Mouse (Mus musculus): ENCODE results near the gene Tmc7.

The Tmc7 gene

GRCm38 (mm10) chr7:118502333-118502732 is 82.2 kb downstream of the Tmc7 start:
- no peak for DNase-seq (ENCODE audit: low read depth, low spot score)

- DNase-seq (ENCODE audit: low read depth, low spot score) = no peak
Measured at GRCm38 (mm10) chr7:118499784-118500435, 84.6 kb downstream of the Tmc7 start.

- DNase-seq (ENCODE audit: low read depth, low spot score) = no peak
Measured at GRCm38 (mm10) chr7:118498984-118499783, 85.4 kb downstream of the Tmc7 start.

- DNase-seq (ENCODE audit: low read depth, low spot score) = no peak
Measured at GRCm38 (mm10) chr7:118494892-118495579, 89.5 kb downstream of the Tmc7 start.

GRCm38 (mm10) chr7:118493892-118494291 is 90.6 kb downstream of the Tmc7 start:
- no peak for DNase-seq (ENCODE audit: low read depth, low spot score)

- no peak for DNase-seq (ENCODE audit: low read depth, low spot score)
Measured at GRCm38 (mm10) chr7:118491431-118492147, 92.9 kb downstream of the Tmc7 start, which contains the start of gene Itpripl2. Gene Itpripl2, minus strand, starts transcription at chr7:118491975.

GRCm38 (mm10) chr7:118490666-118491430 is 93.7 kb downstream of the Tmc7 start:
- no peak for DNase-seq (ENCODE audit: low read depth, low spot score)

GRCm38 (mm10) chr7:118489706-118490665 is 94.5 kb downstream of the Tmc7 start:
- no peak for DNase-seq (ENCODE audit: low read depth, low spot score)

GRCm38 (mm10) chr7:118488060-118488664 is 96.4 kb downstream of the Tmc7 start:
- DNase-seq (ENCODE audit: low read depth, low spot score) = no peak

GRCm38 (mm10) chr7:118486917-118487316 is 97.6 kb downstream of the Tmc7 start:
- DNase-seq (ENCODE audit: low read depth, low spot score) = no peak

Data from retina, postnatal 7 days (tissue).